Mouse (Mus musculus): Measurements from ENCODE around the gene Gm20388. TPM values are rescaled to one million over a fixed set of nuclear protein-coding genes. Genes with fewer than 3 reads are reported as not detected.

Gene Gm20388
- total RNA-seq, 1 experiment, result 27.0 TPM

DNA sequence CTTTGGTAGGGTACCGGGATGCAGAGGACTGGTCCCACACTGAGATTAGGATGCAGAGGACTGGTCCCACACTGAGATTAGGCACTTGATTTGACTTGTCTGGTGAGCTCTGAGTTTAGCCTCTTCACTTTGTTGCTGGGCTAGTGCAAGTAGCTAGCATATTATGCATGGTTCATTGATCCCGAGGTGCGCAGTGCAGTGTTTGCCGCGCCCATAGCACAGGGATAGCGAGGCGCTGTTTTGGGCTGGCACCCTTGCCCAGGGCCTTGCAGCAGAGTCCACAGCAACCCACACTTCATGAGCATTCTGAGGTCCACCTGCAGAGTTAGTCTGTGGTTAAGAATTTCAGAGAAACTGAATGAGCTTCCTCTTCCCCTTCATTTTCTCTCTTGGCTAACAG is 2042.2 kb downstream of the Gm20388 start:
- H3K4me1 ChIP-seq (ENCODE audit: control insufficient read depth in 2 of 2, insufficient read depth in 2 of 2, low read length in 2 of 2, poor library complexity in 1 of 2), result peaks cover 0 to 29% of the 10 kb centered on the region in 2 experiments; a peak in 2 of 4 replicates
- no peak overlapping the region for H3K4me3 ChIP-seq (ENCODE audit: insufficient read depth in 1 of 2, low read depth in 1 of 2, low read length in 2 of 2, poor library complexity in 1 of 2, severe bottlenecking in 1 of 2)
- no peak overlapping the region for H3K27ac ChIP-seq (ENCODE audit: insufficient read depth, low read depth, low read length, poor library complexity, severe bottlenecking)
- H3K9ac ChIP-seq (ENCODE audit: insufficient read depth, low read depth, low read length, poor library complexity, severe bottlenecking), result peak overlapping the region; percentile 4; the same call in 1 of the 2 replicates
- H3K9me3 ChIP-seq (ENCODE audit: control insufficient read depth, insufficient read depth, low read depth, low read length), result no peaks in the 10 kb centered on the region
- no peak for DNase-seq (ENCODE audit: low read depth, low spot score)
- peaks cover 20% of the 10 kb centered on the region for H3K36me3 ChIP-seq (ENCODE audit: control insufficient read depth, insufficient read depth, low read length, poor library complexity, severe bottlenecking)
- in situ Hi-C loops (cut with MboI; ENCODE audit: low sequenced_read_pairs in 2 of 2, unreplicated experiment in 2 of 2), result no loop called here
- TF ChIP-seq MAFK (IDR thresholded peaks at IDR 0.05; ENCODE audit: insufficient read depth, low read depth, low read length) (no peak), CHD2 (IDR thresholded peaks at IDR 0.05; ENCODE audit: low read depth, low read length) (no peak), ZNF384 (IDR thresholded peaks at IDR 0.05; ENCODE audit: low read depth, low read length) (no peak), ZC3H11A (IDR thresholded peaks at IDR 0.05; ENCODE audit: borderline replicate concordance, low read depth, low read length) (no peak), HCFC1 (IDR thresholded peaks at IDR 0.05; ENCODE audit: borderline replicate concordance, insufficient read depth, low read length) (no peak)

DNA sequence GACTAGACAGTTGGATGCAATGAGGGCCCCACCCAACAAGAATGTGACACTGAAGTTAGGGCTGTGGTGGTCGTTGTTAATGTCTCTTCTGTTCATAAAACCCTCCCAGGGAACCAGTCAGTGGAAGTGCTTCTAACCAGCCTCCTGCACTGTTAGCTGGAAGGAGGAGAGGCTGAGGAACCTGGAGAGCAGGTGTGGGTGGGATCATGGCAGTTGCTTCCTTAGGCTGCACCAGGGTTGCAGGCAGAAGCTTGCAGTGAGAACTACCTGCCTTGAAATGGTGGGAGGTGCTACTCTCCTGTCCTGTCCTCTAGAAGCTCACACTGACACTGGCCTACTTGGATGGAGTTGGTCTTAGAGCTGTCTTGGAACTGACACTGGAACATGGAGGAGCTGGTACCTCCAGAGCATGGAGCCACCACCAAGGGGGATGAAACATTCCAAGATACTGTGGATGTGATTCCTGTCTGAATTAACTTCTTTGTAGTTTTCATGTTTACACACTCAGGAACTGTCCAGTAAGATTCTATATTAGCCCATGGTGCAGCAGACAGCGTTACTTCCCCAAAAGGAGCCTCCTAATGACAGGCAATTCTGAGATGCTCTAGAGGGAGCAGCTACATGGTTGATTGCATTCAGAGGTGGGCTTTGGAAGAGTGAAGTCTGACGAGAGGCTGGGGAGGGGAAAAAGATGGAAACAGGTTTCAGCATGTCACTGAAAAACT is 2043.3 kb downstream of the Gm20388 start:
- Histone ChIP-seq H3K27ac (ENCODE audit: insufficient read depth, low read depth, low read length, poor library complexity, severe bottlenecking) (no peak overlapping the region), H3K9me3 (ENCODE audit: control insufficient read depth, insufficient read depth, low read depth, low read length) (no peaks in the 10 kb centered on the region), H3K4me3 (ENCODE audit: insufficient read depth in 1 of 2, low read depth in 1 of 2, low read length in 2 of 2, poor library complexity in 1 of 2, severe bottlenecking in 1 of 2) (no peak overlapping the region), H3K9ac (ENCODE audit: insufficient read depth, low read depth, low read length, poor library complexity, severe bottlenecking) (no peak overlapping the region), H3K36me3 (ENCODE audit: control insufficient read depth, insufficient read depth, low read length, poor library complexity, severe bottlenecking) (peaks cover 22% of the 10 kb centered on the region), H3K4me1 (ENCODE audit: control insufficient read depth in 2 of 2, insufficient read depth in 2 of 2, low read length in 2 of 2, poor library complexity in 1 of 2) (peaks cover 0 to 21% of the 10 kb centered on the region in 2 experiments; a peak in 2 of 4 replicates)
- DNase-seq (ENCODE audit: low read depth, low spot score), result no peak
- in situ Hi-C loops (cut with MboI; ENCODE audit: low sequenced_read_pairs in 2 of 2, unreplicated experiment in 2 of 2), result no loop called here
- TF ChIP-seq ZC3H11A (IDR thresholded peaks at IDR 0.05; ENCODE audit: borderline replicate concordance, low read depth, low read length), result no peak
- TF ChIP-seq HCFC1 (IDR thresholded peaks at IDR 0.05; ENCODE audit: borderline replicate concordance, insufficient read depth, low read length), result no peak
- TF ChIP-seq ZNF384 (IDR thresholded peaks at IDR 0.05; ENCODE audit: low read depth, low read length), result no peak
- TF ChIP-seq CHD2 (IDR thresholded peaks at IDR 0.05; ENCODE audit: low read depth, low read length), result no peak
- TF ChIP-seq MAFK (IDR thresholded peaks at IDR 0.05; ENCODE audit: insufficient read depth, low read depth, low read length), result no peak

DNA sequence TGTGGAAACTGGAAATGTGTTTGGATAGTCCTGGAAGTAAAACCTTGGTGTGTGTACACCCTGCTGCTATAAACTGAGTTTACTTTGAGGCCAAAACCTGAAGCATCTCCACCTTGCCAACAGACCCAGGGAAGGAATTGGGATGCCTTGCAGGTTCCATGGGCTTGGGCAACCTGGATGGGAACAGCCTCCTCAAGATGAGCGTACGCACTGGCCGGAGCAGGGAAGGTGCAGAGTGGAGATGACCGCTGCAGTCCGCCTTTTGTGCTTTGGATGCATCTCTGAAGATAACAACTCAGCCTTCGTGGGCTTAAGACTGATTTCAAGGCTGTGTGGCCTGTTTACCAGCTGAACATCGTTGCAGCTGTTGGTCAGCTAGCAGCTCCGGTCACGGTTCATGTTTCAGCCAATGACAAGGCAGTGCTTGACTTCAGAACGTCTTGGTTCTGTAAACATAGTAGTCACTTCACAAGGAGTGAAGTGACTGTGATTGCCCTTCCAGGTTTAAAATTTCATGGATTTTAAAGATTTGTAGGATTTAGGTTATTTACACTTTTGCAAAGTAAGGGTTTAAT is 2044.4 kb downstream of the Gm20388 start:
- no peak overlapping the region for H3K27ac ChIP-seq (ENCODE audit: insufficient read depth, low read depth, low read length, poor library complexity, severe bottlenecking)
- 0 out of 2 replicates have a peak overlapping the region, but pooled peaks have one; percentile 42 for H3K9ac ChIP-seq (ENCODE audit: insufficient read depth, low read depth, low read length, poor library complexity, severe bottlenecking)
- no peak for DNase-seq (ENCODE audit: low read depth, low spot score)
- TF ChIP-seq CHD2 (IDR thresholded peaks at IDR 0.05; ENCODE audit: low read depth, low read length) (no peak), ZNF384 (IDR thresholded peaks at IDR 0.05; ENCODE audit: low read depth, low read length) (no peak), ZC3H11A (IDR thresholded peaks at IDR 0.05; ENCODE audit: borderline replicate concordance, low read depth, low read length) (no peak), MAFK (IDR thresholded peaks at IDR 0.05; ENCODE audit: insufficient read depth, low read depth, low read length) (no peak), HCFC1 (IDR thresholded peaks at IDR 0.05; ENCODE audit: borderline replicate concordance, insufficient read depth, low read length) (no peak)
- H3K36me3 ChIP-seq (ENCODE audit: control insufficient read depth, insufficient read depth, low read length, poor library complexity, severe bottlenecking), result peaks cover 22% of the 10 kb centered on the region
- in situ Hi-C loops (cut with MboI; ENCODE audit: low sequenced_read_pairs in 2 of 2, unreplicated experiment in 2 of 2), result no loop called here
- H3K9me3 ChIP-seq (ENCODE audit: control insufficient read depth, insufficient read depth, low read depth, low read length), result no peaks in the 10 kb centered on the region
- peaks cover 0 to 21% of the 10 kb centered on the region in 2 experiments; a peak in 2 of 4 replicates for H3K4me1 ChIP-seq (ENCODE audit: control insufficient read depth in 2 of 2, insufficient read depth in 2 of 2, low read length in 2 of 2, poor library complexity in 1 of 2)
- no peak overlapping the region for H3K4me3 ChIP-seq (ENCODE audit: insufficient read depth in 1 of 2, low read depth in 1 of 2, low read length in 2 of 2, poor library complexity in 1 of 2, severe bottlenecking in 1 of 2)

DNA sequence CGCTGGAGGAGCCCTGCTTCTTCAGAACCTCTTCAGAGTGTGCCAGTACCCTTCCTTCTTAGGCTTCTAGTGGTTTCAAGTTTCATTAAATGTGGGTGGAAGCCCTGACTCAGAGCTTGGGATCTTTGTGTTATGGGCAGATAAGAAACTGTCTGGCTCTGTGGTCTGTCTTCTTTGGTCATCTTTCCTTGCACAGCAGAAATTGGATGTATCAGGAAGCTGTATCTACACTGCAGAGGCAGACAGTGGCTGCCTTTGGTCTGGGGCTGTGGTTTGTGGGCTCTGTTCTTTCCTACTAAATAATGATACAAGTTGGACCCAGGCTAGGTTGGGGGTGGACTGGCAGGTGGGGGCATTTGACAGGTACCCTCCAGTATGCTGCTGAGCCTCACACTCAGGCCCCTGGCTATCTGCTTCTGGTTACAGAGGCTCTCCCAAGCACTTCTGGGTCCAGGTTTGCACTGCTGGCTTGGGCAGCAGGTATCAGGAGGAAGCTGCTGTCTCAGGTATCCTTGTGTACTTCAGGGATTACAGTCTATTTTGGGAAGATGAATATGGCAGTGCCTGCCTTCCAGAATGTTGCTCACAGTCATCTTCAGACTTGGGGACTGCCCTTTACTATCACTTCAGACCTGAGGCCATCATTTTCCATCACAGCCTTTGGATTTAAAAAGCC is 2045.3 kb downstream of the Gm20388 start:
- H3K4me3 ChIP-seq (ENCODE audit: insufficient read depth in 1 of 2, low read depth in 1 of 2, low read length in 2 of 2, poor library complexity in 1 of 2, severe bottlenecking in 1 of 2), result no peak overlapping the region
- in situ Hi-C loops (cut with MboI; ENCODE audit: low sequenced_read_pairs in 2 of 2, unreplicated experiment in 2 of 2), result no loop called here
- TF ChIP-seq ZNF384 (IDR thresholded peaks at IDR 0.05; ENCODE audit: low read depth, low read length) (no peak), CHD2 (IDR thresholded peaks at IDR 0.05; ENCODE audit: low read depth, low read length) (no peak), ZC3H11A (IDR thresholded peaks at IDR 0.05; ENCODE audit: borderline replicate concordance, low read depth, low read length) (no peak), HCFC1 (IDR thresholded peaks at IDR 0.05; ENCODE audit: borderline replicate concordance, insufficient read depth, low read length) (no peak), MAFK (IDR thresholded peaks at IDR 0.05; ENCODE audit: insufficient read depth, low read depth, low read length) (no peak)
- H3K36me3 ChIP-seq (ENCODE audit: control insufficient read depth, insufficient read depth, low read length, poor library complexity, severe bottlenecking), result peaks cover 22% of the 10 kb centered on the region
- no peaks in the 10 kb centered on the region for H3K9me3 ChIP-seq (ENCODE audit: control insufficient read depth, insufficient read depth, low read depth, low read length)
- peaks cover 0 to 21% of the 10 kb centered on the region in 2 experiments; a peak in 2 of 4 replicates for H3K4me1 ChIP-seq (ENCODE audit: control insufficient read depth in 2 of 2, insufficient read depth in 2 of 2, low read length in 2 of 2, poor library complexity in 1 of 2)
- DNase-seq (ENCODE audit: low read depth, low spot score), result no peak
- H3K27ac ChIP-seq (ENCODE audit: insufficient read depth, low read depth, low read length, poor library complexity, severe bottlenecking), result no peak overlapping the region
- H3K9ac ChIP-seq (ENCODE audit: insufficient read depth, low read depth, low read length, poor library complexity, severe bottlenecking), result no peak overlapping the region
